In genomic region chr1:86048231-86048630, GRCm38 (mm10) we compare ENCODE assay signal across 27 mouse cellular contexts. TPM values are rescaled to one million over a fixed set of nuclear protein-coding genes. Genes with fewer than 3 reads are reported as not detected.
DNase-seq lines count a peak whose midpoint lies in the region; ATAC-seq and TF ChIP-seq lines count a peak whose summit lies in the region.
"Had no signal": no experiment of that assay in that cellular context is flagged by ENCODE, and none has a peak within 500 bp of the region (broad histone marks: within the 10 kb centered on the region; RNA-seq: fewer than 3 reads in every experiment).

No protein-coding gene starts in this region.

- H3K4me1 ChIP-seq in liver, postnatal 0 days (ENCODE audit: insufficient read depth), result peaks cover 7% of the 10 kb centered on the region
- H3K4me1 ChIP-seq in heart, embryonic 11.5 days (ENCODE audit: control insufficient read depth, insufficient read depth, low read length), result peaks cover 4% of the 10 kb centered on the region; the same call in 1 of the 2 replicates

- H3K9ac ChIP-seq in liver, postnatal 0 days (replicated peaks), result no peak overlapping the region
- no peak overlapping the region for H3K9ac ChIP-seq in heart, embryonic 11.5 days (ENCODE audit: low read depth, low read length)
- H3K9ac ChIP-seq: limb, embryonic 12.5 days had no signal

- peak overlapping the region; percentile 20; the same call in 1 of the 2 replicates for H3K27ac ChIP-seq in layer of hippocampus, adult 2 months
- no peak overlapping the region for H3K27ac ChIP-seq in liver, postnatal 0 days (ENCODE audit: low read depth)
- no peak overlapping the region for H3K27ac ChIP-seq in heart, embryonic 11.5 days (ENCODE audit: low read depth, low read length)
- H3K27ac ChIP-seq: heart, adult 2 months; hindbrain, postnatal 0 days; limb, embryonic 12.5 days; midbrain, embryonic 10.5 days had no signal

- no peaks in the 10 kb centered on the region for H3K36me3 ChIP-seq in liver, postnatal 0 days (replicated peaks; ENCODE audit: insufficient read depth, low read length)
- no peaks in the 10 kb centered on the region for H3K36me3 ChIP-seq in heart, embryonic 11.5 days (ENCODE audit: control insufficient read depth, insufficient read depth, low read length)
- H3K36me3 ChIP-seq: G1E; limb, embryonic 12.5 days; midbrain, embryonic 10.5 days had no signal

- no peak overlapping the region; the same call in 1 of the 2 replicates for H3K4me3 ChIP-seq in layer of hippocampus, adult 2 months
- no peak overlapping the region for H3K4me3 ChIP-seq in liver, postnatal 0 days (ENCODE audit: low read depth, low read length)
- no peak overlapping the region for H3K4me3 ChIP-seq in heart, embryonic 11.5 days (ENCODE audit: low read depth, low read length)
- H3K4me3 ChIP-seq: erythroblast, embryonic 14.5 days; heart, adult 2 months; limb, embryonic 12.5 days; midbrain, embryonic 10.5 days had no signal

- TF ChIP-seq CTCF in layer of hippocampus, adult 2 months (conservative IDR thresholded peaks at IDR 0.05), result no peak
- no peak for TF ChIP-seq CTCF in liver, postnatal 0 days (IDR thresholded peaks at IDR 0.05; ENCODE audit: low read depth)

- TF ChIP-seq EP300 in liver, postnatal 0 days (IDR thresholded peaks at IDR 0.05; ENCODE audit: low read depth), result no peak

- no peaks in the 10 kb centered on the region for H3K9me3 ChIP-seq in liver, postnatal 0 days (ENCODE audit: low read length)
- H3K9me3 ChIP-seq in heart, embryonic 11.5 days (replicated peaks; ENCODE audit: control insufficient read depth, low read length), result no peaks in the 10 kb centered on the region
- H3K9me3 ChIP-seq: limb, embryonic 12.5 days; midbrain, embryonic 10.5 days had no signal

- WGBS in liver, postnatal 0 days (ENCODE audit: insufficient replicate concordance), result 63% methylated on average over 4 of the region's 4 CpGs
- 60% methylated on average over 4 of the region's 4 CpGs for WGBS in heart, embryonic 11.5 days (ENCODE audit: insufficient replicate concordance)

- peak overlapping the region; percentile 22; the same call in 1 of the 2 replicates for H3K4me2 ChIP-seq in liver, postnatal 0 days (ENCODE audit: low read depth, low read length)
- no peak overlapping the region for H3K4me2 ChIP-seq in heart, embryonic 11.5 days
- H3K4me2 ChIP-seq: limb, embryonic 12.5 days had no signal

- no peak for DNase-seq in layer of hippocampus, adult 2 months (ENCODE audit: low spot score in 2 of 2)
- DNase-seq in layer of hippocampus, postnatal 25 days (ENCODE audit: extremely low spot score in 1 of 2, low spot score in 1 of 2), result no peak
- peak; percentile 68 for DNase-seq in 416B (ENCODE audit: low read depth)
- peak; percentile 21 for DNase-seq in brain, adult 2 months (ENCODE audit: low read depth, low spot score)
- no peak for DNase-seq in liver, postnatal 0 days
- no peak for DNase-seq in frontal cortex, postnatal 14 days (ENCODE audit: low spot score in 2 of 2)
- no peak for DNase-seq in kidney, adult 9 months
- DNase-seq: adrenal gland, adult 8-10 months; cerebellum, adult 11 months; cerebellum, postnatal 25 days; heart, adult 2 months; kidney, adult 18-20 months; kidney, postnatal 14 days; lung, postnatal 10 days; right cerebral cortex, postnatal 4 days had no signal

- H3K27me3 ChIP-seq in liver, postnatal 0 days (ENCODE audit: insufficient read depth, low read length), result peaks cover 36% of the 10 kb centered on the region
- H3K27me3 ChIP-seq in heart, embryonic 11.5 days (ENCODE audit: control insufficient read depth, insufficient read depth, low read length), result peaks cover 54% of the 10 kb centered on the region

- ATAC-seq in liver, postnatal 0 days, result no peak
- no peak for ATAC-seq in heart, embryonic 11.5 days (replicated peaks; ENCODE audit: insufficient number of reproducible peaks, low FRiP score, low TSS enrichment)
- ATAC-seq: forebrain, embryonic 16.5 days; hindbrain, postnatal 0 days had no signal

RNA-seq across cellular contexts. Expression of gene 2810459M11Rik, which starts 2.6 kb away (rescaled TPM):
- 10 to 100 TPM in 1 of 2 experiments, 1 to 10 TPM in 1; 9.8 to 11.9 TPM for total RNA-seq in layer of hippocampus, adult 2 months (2021)
- 10 to 100 TPM; 10.2 to 14.4 TPM for total RNA-seq in layer of hippocampus, postnatal 25 days (2021)
- 30.8 and 38.3 TPM in 2 replicates for polyA plus RNA-seq in liver, postnatal 0 days (2015; fragmentation: Nextera tagmentation; extraction: Ambion mirVana)
- 0.35 and 0.74 TPM in 2 replicates for polyA plus RNA-seq in heart, embryonic 11.5 days (2014; fragmentation: Nextera tagmentation; extraction: Ambion mirVana)
- total RNA-seq: gastrocnemius, adult 8-10 months; heart, adult 2 months; neutrophil, adult 5-6 weeks had no signal
- polyA plus RNA-seq: C2C12, G1E had no signal

RNA-seq across cellular contexts. Expression of gene Psmd1, which starts 16.0 kb away (rescaled TPM):
- 100 to 1,000 TPM; 105 to 111 TPM for total RNA-seq in layer of hippocampus, adult 2 months (2021)
- 100 to 1,000 TPM in 1 of 2 experiments, 10 to 100 TPM in 1; 97.9 to 109 TPM for total RNA-seq in layer of hippocampus, postnatal 25 days (2021)
- polyA plus RNA-seq in liver, postnatal 0 days (2015; fragmentation: Nextera tagmentation; extraction: Ambion mirVana), result 60.0 and 68.1 TPM in 2 replicates
- 158 and 176 TPM in 2 replicates for polyA plus RNA-seq in heart, embryonic 11.5 days (2014; fragmentation: Nextera tagmentation; extraction: Ambion mirVana)

RNA-seq across cellular contexts. Expression of gene Spata3, which starts 31.6 kb away (rescaled TPM):
- total RNA-seq in layer of hippocampus, adult 2 months (2021), result 1 to 10 TPM; 1.2 TPM
- 1 to 10 TPM; 1.0 to 1.2 TPM for total RNA-seq in layer of hippocampus, postnatal 25 days (2021)
- 0.09 TPM in 2 replicates for polyA plus RNA-seq in liver, postnatal 0 days (2015; fragmentation: Nextera tagmentation; extraction: Ambion mirVana)
- polyA plus RNA-seq in heart, embryonic 11.5 days (2014; fragmentation: Nextera tagmentation; extraction: Ambion mirVana), result not detected in 2 replicates
- total RNA-seq: adrenal gland, adult 8-10 months; G1E; gastrocnemius, adult 8-10 months; heart, adult 2 months; neutrophil, adult 5-6 weeks had no signal
- polyA plus RNA-seq: C2C12; embryonic facial prominence, embryonic 11.5 days; erythroblast, embryonic 14.5 days; G1E; heart, embryonic 16.5 days; limb, embryonic 12.5 days; midbrain, embryonic 10.5 days had no signal

Comparison
In these comparisons a context has a peak if more than half of its experiments do, and no peak if none do; other contexts are left out.
1. DNase-seq: peak in 416B (single experiment) and brain, adult 2 months (single experiment); none in layer of hippocampus, adult 2 months (0 of 2), layer of hippocampus, postnatal 25 days (0 of 2), liver, postnatal 0 days (single experiment), frontal cortex, postnatal 14 days (0 of 2) and kidney, adult 9 months (single experiment).